Mouse (Mus musculus) heart, postnatal 0 days (tissue): ENCODE results near the gene Zscan20. TPM values are rescaled to one million over a fixed set of nuclear protein-coding genes. Genes with fewer than 3 reads are reported as not detected.

ENCODE experiments used
- ATAC-seq: fragments of 200-750 bp; cut with Nextera tagmentation; 2 replicates; pipeline ENCODE4 v1.8.0; 2017; ENCODE audit warnings: low read depth, moderate number of reproducible peaks, moderate library complexity; ENCODE audit not compliant: insufficient read depth
- DNase-seq: peaks from one replicate; pipeline ENCODE4 v3.0.0-alpha.2; 2016; ENCODE audit warnings: low spot score
- H3K27ac ChIP-seq: fragments of 300-500 bp; sonication (generic); 2 replicates; pipeline ENCODE4 v1.5.1; 2014; ENCODE audit warnings: low read depth, mild to moderate bottlenecking
- H3K27me3 ChIP-seq: fragments of 300-500 bp; sonication (generic); 2 replicates; pipeline ENCODE4 v1.6.1; 2014; ENCODE audit warnings: low read length, mixed read lengths; ENCODE audit not compliant: control insufficient read depth, insufficient read depth
- H3K36me3 ChIP-seq: fragments of 300-500 bp; sonication (generic); replicated peaks from 2 replicates; pipeline ENCODE4 v1.6.1; 2014; ENCODE audit warnings: low read length, mixed read lengths; ENCODE audit not compliant: control insufficient read depth, insufficient read depth
- H3K4me1 ChIP-seq: fragments of 300-500 bp; sonication (generic); 2 replicates; pipeline ENCODE4 v1.6.1; 2014; ENCODE audit warnings: antibody characterized with exemption; ENCODE audit not compliant: control insufficient read depth, insufficient read depth
- H3K4me2 ChIP-seq: fragments of 300-500 bp; sonication (generic); 2 replicates; pipeline ENCODE4 v1.6.1; 2014; ENCODE audit warnings: low read depth, mild to moderate bottlenecking, low read length, moderate library complexity
- H3K4me3 ChIP-seq: fragments of 300-500 bp; sonication (generic); 2 replicates; pipeline ENCODE4 v1.5.1; 2014; ENCODE audit warnings: low read depth, low read length
- H3K9ac ChIP-seq: fragments of 300-500 bp; sonication (generic); replicated peaks from 2 replicates; pipeline ENCODE4 v1.6.1; 2014; ENCODE audit warnings: low read depth, low read length, mixed read lengths
- H3K9me3 ChIP-seq: fragments of 300-500 bp; sonication (generic); replicated peaks from 2 replicates; pipeline ENCODE4 v1.6.1; 2016; ENCODE audit warnings: low read length; ENCODE audit not compliant: control insufficient read depth
- CTCF ChIP-seq: IDR thresholded peaks from 2 replicates; pipeline ENCODE4 v1.5.1; 2016; ENCODE audit warnings: antibody characterized with exemption, control low read depth, low read depth
- EP300 ChIP-seq: IDR thresholded peaks from 2 replicates; pipeline ENCODE4 v1.6.1; 2016; ENCODE audit warnings: antibody characterized with exemption, low read depth
- WGBS: fragments of 180-500 bp; shearing (Covaris S2); extraction: QIAGEN DNeasy Blood & Tissue Kit; methylation state at CpG from one replicate; pipeline ENCODE4 v1.1.7; 2014; 5-methylcytosine and 5-hydroxymethylcytosine counted together
- polyA plus RNA-seq: library from polyadenylated mRNA; unstranded; fragments of >200 nt; fragmentation: Nextera tagmentation; extraction: Ambion mirVana; gene quantifications from 2 replicates; pipeline ENCODE4 v1.2.1, GENCODE M21; 2015
- total RNA-seq: library from RNA; depleted of rRNA; stranded (reverse); fragments of >200 nt; gene quantifications from 2 replicates; pipeline ENCODE4 v1.2.3, GENCODE M21; 2014; ENCODE audit warnings: low replicate concordance

The Zscan20 gene
- total and polyA plus RNA-seq, 2 experiments from 2014 or later = 0.86 to 27.0 TPM

GRCm38 (mm10) chr4:128594062-128594461 lies 15.8 kb downstream of the Zscan20 start:
- H3K36me3 ChIP-seq = peaks cover 12% of the 10 kb centered on the region; the same call in 1 of the 2 replicates

GRCm38 (mm10) chr4:128593286-128593685 lies 16.6 kb downstream of the Zscan20 start:
- WGBS = 96% methylated on average over 4 of the region's 4 CpGs
- H3K36me3 ChIP-seq = peaks cover 19% of the 10 kb centered on the region; the same call in 1 of the 2 replicates
- TF ChIP-seq EP300 (no peak), CTCF (no peak)
- H3K27me3 ChIP-seq = no peaks in the 10 kb centered on the region
- ATAC-seq (no peak), DNase-seq (no peak)
- H3K4me2 ChIP-seq = no peak overlapping the region
- no peak overlapping the region for H3K4me3 ChIP-seq
- no peak overlapping the region for H3K27ac ChIP-seq
- H3K9ac ChIP-seq = no peak overlapping the region
- no peaks in the 10 kb centered on the region for H3K4me1 ChIP-seq
- H3K9me3 ChIP-seq = no peaks in the 10 kb centered on the region

More at GRCm38 (mm10) chr4:128594062-128594461, 15.8 kb downstream of the Zscan20 start:
- no peak overlapping the region for H3K9ac ChIP-seq
- DNase-seq = no peak
- no peak for ATAC-seq
- no peak for TF ChIP-seq EP300
- TF ChIP-seq CTCF = no peak
- no peak overlapping the region for H3K4me2 ChIP-seq
- no peak overlapping the region for H3K4me3 ChIP-seq
- no peak overlapping the region for H3K27ac ChIP-seq
- no peaks in the 10 kb centered on the region for H3K9me3 ChIP-seq
- no peaks in the 10 kb centered on the region for H3K4me1 ChIP-seq
- H3K27me3 ChIP-seq = no peaks in the 10 kb centered on the region
- 90% methylated on average over 5 of the region's 5 CpGs for WGBS

GRCm38 (mm10) chr4:128579182-128579581 lies 30.7 kb downstream of the Zscan20 start:
- H3K27ac ChIP-seq = no peak overlapping the region
- TF ChIP-seq EP300 = no peak
- TF ChIP-seq CTCF = peak; percentile 19; the same call in 1 of the 2 replicates
- no peak for DNase-seq
- no peaks in the 10 kb centered on the region for H3K4me1 ChIP-seq
- no peaks in the 10 kb centered on the region for H3K27me3 ChIP-seq
- no peak overlapping the region for H3K4me3 ChIP-seq
- H3K9me3 ChIP-seq = peaks cover 34% of the 10 kb centered on the region
- H3K4me2 ChIP-seq = no peak overlapping the region
- WGBS = 59% methylated on average over 4 of the region's 4 CpGs
- H3K9ac ChIP-seq = no peak overlapping the region
- H3K36me3 ChIP-seq = peaks cover 31% of the 10 kb centered on the region
- ATAC-seq = no peak

- DNase-seq (no peak), ATAC-seq (no peak)
- H3K9me3 ChIP-seq = peaks cover 2% of the 10 kb centered on the region
Observed at GRCm38 (mm10) chr4:128575811-128576210, 34.1 kb downstream of the Zscan20 start.

GRCm38 (mm10) chr4:128560327-128560726 lies 49.6 kb downstream of the Zscan20 start:
- Histone ChIP-seq H3K36me3 (no peaks in the 10 kb centered on the region), H3K4me3 (no peak overlapping the region), H3K27me3 (no peaks in the 10 kb centered on the region), H3K9me3 (no peaks in the 10 kb centered on the region), H3K27ac (no peak overlapping the region), H3K9ac (no peak overlapping the region), H3K4me2 (no peak overlapping the region), H3K4me1 (no peaks in the 10 kb centered on the region)
- DNase-seq (no peak), ATAC-seq (no peak)
- TF ChIP-seq CTCF = no peak
- TF ChIP-seq EP300 = no peak
- 83% methylated on average over 3 of the region's 3 CpGs for WGBS

More at GRCm38 (mm10) chr4:128575811-128576210, 34.1 kb downstream of the Zscan20 start:
- H3K27ac ChIP-seq = no peak overlapping the region
- H3K27me3 ChIP-seq = no peaks in the 10 kb centered on the region
- no peak for TF ChIP-seq EP300
- TF ChIP-seq CTCF = no peak
- 54% methylated on average over 4 of the region's 4 CpGs for WGBS
- peaks cover 8% of the 10 kb centered on the region for H3K36me3 ChIP-seq
- H3K4me1 ChIP-seq = no peaks in the 10 kb centered on the region
- H3K4me3 ChIP-seq = no peak overlapping the region
- H3K9ac ChIP-seq = no peak overlapping the region
- no peak overlapping the region for H3K4me2 ChIP-seq

GRCm38 (mm10) chr4:128554198-128554597 lies 55.7 kb downstream of the Zscan20 start:
- Histone ChIP-seq H3K27ac (no peak overlapping the region), H3K27me3 (no peaks in the 10 kb centered on the region), H3K4me2 (no peak overlapping the region), H3K36me3 (no peaks in the 10 kb centered on the region), H3K9ac (no peak overlapping the region), H3K4me1 (no peaks in the 10 kb centered on the region), H3K4me3 (no peak overlapping the region), H3K9me3 (no peaks in the 10 kb centered on the region)
- ATAC-seq (no peak), DNase-seq (no peak)
- WGBS = 100% methylated on average over 2 of the region's 2 CpGs
- no peak for TF ChIP-seq EP300
- no peak for TF ChIP-seq CTCF
